Mouse (Mus musculus): ENCODE results near the gene Golim4.

Gene Golim4

DNA sequence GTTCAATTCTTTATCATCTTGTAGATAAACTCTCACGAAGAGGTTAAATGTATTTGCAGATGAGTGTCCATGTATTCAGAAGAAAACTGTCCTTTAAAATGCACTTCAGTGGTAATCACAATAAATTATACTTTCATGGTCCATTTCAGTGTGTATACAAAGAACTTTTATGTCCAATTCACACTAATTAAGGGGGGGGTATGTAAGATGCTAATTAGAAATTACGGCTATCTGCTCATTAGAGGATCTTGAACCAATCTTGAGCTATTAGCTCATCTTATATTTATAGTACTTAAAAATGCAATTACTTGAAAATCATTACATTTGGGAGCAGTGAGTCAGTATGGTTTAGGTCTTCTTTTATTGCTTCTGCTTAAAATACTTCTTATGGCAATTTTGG is 31.6 kb downstream of the Golim4 start:
- no peak for DNase-seq (ENCODE audit: low spot score)

DNA sequence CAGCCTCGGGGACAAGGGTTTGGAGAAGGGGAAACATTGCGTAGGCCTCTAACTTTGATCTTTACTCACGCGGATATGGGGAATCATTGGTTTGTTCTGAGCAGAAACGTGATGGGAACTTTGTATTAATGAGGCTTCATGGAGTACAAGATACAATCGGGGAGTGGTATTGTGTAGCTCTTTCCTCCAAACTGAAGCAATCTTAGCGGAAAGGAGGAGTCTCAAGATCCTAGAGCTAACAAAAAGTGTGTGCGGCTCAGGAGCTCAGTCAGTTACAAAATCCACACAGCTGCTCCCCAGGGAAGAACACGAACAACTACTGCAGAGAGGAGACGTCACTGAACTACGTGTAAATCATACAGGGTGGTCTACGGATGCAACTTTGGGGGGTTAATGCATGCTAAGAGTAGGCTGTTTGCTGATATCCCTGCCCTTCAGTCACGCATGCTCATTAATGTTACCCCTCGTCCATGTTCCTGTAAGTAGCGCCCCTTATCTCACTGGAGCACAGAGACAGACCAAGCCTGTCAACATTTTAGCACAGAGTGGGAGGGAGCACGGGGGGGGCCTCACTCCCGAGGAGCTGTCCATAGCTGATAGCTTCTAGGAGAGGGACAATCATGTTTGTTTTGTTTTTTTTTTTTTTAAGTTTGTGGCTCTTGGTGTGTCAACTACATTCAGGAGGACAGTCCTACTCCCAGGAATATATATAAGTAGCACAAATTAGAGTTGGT is 38.8 kb downstream of the Golim4 start:
- no peak for DNase-seq (ENCODE audit: low spot score)

DNA sequence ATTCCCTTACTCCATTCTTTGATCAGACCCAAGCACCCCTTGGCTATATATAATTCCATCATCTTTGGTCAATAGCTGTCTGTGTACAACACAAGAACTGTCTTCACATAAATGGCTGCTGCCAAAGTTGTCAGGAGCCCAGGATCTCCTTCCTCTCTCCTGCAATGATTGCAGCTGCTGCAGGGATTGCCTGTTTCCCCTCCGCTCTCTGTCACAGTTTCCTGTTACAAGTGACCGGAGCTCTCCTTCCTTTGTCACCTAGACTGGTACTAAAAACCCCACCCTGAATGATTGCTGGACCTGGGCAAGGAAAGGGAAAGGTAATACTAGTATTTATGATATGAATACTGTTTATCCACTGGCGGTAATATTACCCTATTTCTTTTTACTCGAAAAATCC is 44.0 kb downstream of the Golim4 start:
- DNase-seq (ENCODE audit: low spot score) = no peak

DNA sequence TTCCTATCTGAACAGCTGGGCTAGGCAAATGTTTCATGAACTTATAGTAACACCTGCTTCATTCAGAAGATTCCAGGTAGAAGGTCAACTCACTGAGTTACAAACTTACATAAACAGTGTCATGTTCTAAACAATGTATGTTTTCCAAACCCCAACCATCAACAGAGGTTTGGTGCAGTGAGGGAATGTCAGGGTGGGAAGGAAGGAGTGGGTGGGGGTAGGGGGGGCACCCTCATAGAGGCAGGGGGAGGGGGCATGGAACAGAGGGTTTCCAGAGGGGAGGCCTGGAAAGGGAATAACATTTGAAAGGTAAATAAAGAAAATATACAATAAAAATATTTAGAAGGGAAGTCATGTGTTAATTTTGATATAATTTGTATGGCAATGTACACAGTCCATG is 46.0 kb downstream of the Golim4 start:
- DNase-seq (ENCODE audit: low spot score) = no peak

DNA sequence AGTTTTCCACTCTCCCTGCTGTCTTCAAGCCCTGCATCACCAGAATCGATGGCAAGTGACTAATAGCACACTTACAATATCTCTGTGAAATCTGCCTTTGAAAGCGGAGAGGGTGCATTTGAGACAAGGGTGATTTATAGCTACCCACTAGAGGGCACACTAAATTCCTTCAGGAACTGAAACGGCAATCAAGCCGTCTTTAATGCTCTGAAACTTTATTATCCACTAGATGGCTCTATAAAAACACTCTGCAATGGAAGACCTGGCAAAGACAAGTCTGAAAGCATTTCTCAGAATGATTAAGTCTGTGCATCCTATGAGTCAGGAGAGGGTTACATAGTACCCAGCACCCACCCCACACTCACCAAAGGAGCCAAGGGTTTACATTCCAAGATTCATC is 46.5 kb downstream of the Golim4 start:
- no peak for DNase-seq (ENCODE audit: low spot score)

DNA sequence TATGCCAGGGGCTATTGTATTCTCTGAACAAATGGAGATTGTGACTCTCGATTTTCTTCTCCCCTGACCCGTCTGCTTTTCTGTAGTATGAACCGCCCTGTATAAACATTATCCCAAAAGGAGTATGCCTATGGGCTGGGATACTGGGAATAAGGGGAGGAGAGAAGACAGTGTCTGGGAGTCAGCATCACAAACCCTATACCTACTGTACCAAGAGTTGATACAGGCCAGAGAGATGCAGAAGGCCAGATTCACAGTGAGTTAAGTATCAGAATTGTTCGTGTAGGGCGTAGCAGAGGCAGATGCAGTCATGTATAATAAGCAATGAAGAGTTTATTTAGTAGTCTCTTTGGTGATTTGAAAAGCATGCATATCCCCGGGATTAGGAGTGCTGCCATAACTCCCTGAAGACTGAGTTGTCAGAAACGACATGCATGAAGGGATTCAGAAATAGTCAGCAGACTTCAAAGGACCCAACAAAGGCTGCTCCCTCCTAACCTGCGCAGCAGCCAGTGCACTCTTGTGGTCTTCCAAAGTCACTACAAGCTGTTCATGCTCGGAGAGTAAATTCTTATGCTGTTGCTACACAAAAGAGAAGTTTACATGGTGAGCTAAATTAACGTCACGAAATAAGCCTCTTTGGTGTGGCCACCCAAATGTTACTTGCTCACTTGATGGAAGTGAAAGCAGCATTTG is 54.7 kb downstream of the Golim4 start:
- DNase-seq (ENCODE audit: low spot score) = no peak

DNA sequence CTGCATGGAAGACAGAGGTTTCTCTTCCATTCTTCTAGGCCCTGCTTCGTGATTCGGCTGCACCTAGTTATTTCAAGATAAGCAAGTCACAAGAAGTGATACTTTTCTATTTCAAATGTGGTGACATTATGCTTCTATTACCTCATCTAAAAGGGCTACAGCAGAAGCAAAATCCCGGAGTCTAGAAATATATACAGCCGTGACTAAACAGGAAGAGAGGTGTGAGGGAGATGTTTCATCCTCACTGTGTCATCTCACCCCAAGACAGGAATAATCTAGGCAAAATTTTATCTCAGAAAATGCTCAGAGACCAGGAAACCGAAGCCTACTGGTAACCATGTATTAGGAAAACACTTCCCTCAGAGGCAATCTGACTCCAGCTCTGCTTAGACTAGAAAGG is 61.7 kb downstream of the Golim4 start:
- no peak for DNase-seq (ENCODE audit: low spot score)

DNA sequence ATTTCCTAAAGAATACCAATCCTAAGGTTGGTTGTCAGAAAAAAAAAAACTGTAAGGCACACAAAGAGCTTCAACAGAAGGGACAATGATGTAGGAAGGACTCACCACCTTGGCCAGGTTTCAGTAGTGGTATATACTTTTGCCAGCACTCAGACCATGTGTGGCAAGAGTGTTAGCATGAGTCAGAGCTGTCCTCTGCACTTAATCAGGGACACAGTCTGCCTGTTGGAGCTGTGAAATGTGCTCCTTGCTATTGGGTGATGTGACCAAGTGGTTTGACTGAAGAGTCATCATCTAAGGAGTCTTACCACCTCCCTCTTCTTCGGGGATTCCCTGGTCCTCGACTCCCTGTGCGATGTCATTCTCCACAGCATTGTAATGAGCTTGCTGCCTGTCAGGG is 65.2 kb downstream of the Golim4 start:
- no peak for DNase-seq (ENCODE audit: low spot score)

DNA sequence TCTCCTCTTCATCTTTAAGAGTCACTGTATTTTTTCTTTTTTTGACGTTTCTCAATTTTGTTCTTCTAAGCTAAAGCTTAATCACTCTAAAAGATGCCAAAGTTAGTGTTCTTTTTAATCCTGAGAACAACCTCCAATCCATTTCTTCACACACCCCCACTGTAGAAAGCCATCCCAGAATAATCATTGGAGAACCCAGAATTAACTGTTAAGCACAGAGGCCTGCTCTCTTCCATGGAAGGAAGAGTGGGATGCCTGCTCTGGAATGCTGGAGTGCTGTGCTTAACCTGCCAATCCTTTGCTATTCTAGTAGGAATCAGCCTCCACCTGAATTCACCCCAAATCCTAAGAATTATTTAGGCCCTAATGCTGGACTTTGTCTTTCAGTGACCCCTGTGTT is 67.4 kb downstream of the Golim4 start:
- DNase-seq (ENCODE audit: low spot score) = no peak

DNA sequence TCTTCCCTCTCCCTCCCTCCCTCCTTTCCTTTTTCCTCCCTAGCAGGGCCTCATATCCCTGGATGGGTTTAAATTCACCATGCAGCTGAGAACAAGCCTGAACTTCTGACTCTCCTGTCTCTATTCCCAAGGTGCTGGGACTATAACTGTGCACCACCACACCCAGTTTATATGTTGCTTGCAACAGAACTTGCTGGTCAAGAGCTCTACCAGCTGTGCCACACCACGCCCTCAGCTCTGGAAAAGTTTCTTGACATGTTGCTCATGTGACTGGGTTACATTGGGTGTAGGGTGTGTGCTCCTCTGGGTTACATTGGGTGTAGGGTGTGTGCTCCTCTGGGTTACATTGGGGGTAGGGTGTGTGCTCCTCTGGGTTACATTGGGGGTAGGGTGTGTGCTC is 75.2 kb downstream of the Golim4 start:
- no peak for DNase-seq (ENCODE audit: low spot score)

DNA sequence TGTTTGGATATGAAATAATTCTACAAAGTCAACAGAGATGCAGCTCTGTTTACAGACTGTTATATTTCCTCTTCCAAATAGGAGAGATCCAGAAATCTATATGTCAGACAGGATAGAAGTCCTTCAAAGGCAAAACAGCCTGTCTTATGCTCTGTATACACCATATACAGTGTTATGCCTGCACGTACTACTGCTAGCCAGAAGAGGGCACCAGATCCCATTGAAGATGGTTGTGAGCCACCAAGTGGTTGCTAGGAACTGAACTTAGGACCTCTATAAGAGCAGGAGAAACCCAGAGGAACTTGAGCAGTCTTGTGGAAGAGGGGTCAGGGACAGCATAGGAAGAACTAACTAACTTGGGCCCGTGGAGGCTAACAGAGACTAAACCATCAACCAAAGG is 77.5 kb downstream of the Golim4 start:
- DNase-seq (ENCODE audit: low spot score) = no peak

DNA sequence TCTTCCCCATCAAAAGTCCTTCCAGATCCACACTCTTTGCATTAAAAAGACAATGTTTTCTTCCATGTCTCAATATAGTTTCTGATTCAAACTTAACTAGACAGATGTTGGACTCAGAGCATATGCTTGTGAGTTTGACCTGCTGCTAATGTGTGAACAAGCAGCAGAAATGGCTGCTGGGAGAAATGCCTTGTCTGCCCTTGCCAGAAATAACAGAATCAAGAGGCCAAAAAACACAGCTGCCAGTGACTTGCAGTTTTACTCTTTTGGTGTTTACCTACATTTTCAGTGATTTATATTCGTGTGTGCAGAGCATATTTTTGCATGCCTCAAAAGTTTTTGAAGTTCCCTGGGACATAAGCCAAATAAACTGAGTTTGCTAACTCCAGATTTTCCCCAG is 87.9 kb downstream of the Golim4 start:
- DNase-seq (ENCODE audit: low spot score) = no peak

DNA sequence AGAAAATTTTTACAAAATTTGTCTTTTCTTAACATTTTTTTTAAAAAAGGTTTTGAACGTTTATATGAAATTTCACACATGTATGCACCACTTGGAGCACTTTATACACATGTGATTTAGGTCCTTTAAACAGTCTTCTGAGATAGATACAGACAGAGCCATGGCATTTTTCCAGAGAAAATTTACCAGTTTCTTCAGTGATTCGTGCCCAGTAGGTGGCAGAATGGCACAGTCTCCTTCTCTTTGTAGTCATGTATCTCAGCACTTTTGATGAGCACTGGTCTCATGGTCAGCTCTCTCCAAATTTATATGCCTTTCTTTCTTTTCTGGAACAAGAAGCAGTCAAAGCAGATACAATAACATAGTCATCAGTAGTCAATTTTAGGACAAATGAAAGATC is 92.5 kb downstream of the Golim4 start:
- DNase-seq (ENCODE audit: low spot score) = no peak

DNA sequence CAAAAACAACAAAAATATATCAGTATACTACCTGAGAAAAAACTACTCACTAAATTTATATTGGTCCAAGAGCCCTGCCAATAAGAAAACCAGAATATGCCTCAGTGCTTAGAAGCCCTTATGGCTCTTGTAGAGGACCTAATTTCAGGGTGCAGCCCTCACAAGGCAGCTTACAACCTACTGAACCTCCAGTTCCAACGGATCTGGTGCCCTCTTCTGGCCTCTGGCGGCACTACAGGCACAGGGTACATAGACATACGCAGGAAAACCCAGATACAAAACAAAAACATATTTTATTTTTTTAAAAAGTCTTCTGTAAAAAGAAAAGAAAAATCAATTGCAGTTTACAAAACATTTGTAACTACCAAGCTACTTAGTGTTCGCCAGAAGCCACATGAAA is 95.1 kb downstream of the Golim4 start:
- no peak for DNase-seq (ENCODE audit: low spot score)

DNA sequence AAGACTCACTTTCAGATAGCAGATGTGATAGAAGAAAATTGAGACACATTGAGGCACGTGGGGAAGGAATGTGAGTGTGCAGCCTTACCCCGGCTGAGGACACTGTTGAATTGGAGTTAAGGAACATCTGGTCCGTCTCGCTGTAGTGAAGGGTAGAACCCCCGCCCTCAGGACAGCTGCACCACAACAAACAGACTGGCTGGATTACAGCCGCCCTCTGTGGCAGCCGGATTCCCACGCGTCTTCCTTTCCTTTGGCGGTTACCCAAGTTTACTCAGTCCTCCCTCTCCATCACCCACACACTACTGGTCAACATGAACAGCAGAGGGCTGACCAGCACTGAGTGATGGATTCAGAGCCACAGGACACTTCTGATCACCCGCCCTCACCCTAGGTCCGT is 96.0 kb downstream of the Golim4 start:
- DNase-seq (ENCODE audit: low spot score) = peak; percentile 47

DNA sequence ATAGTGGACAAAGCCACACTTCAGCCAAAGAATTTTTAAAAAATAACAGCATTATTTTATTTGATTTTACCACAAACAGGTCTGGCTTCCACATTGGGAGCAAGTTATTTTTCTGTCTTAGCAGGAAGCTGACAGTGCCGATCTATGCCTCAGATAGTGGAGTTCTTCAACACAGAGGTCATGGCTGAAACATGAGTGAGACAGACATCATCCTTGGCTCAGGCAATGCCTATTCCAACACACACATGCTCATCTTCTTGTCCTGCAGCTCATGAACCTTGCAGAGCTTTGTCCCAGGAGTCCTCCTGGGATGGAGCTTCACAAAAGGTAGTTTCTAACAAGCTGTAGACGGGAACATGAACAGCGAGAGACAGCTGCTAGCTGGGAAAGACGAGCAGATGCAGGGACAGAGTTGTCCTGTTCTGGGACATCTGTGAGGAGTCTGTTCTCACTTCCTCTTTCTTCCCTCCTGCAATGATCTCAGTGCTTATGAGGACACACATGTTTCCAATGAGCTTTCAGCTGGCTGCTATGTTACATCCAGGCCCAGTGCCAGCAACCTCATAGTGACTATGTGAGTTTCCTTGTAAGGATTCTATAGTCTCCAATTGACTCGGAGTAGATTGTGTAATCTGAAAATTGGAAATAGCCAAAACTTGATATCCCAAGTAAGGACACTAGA is 121.3 kb downstream of the Golim4 start:
- DNase-seq (ENCODE audit: low spot score) = no peak

DNA sequence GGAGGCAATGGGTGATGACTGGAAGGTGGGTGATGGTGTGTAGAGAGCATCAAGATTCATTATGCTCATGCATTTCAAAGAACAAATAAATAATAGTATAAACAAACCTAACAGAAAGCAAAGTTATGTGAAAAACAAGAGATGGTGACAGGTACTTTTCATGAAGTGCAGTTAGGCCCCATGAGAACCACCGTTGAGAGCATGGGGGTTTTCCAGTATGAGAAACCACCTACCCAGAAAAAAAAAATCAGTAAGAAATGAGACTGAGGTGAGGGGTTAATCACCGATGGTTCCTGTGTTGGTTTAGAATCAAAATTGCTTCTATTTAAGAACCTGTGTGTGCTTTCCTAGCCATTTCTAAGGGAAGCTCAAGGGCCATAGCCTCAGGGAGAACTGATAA is 121.9 kb downstream of the Golim4 start:
- DNase-seq (ENCODE audit: low spot score) = no peak
